Comparison of ENCODE assay signal across 8 mouse cellular contexts in genomic region chr3:85923954-85924945, GRCm38 (mm10). TPM values are rescaled to one million over a fixed set of nuclear protein-coding genes. Genes with fewer than 3 reads are reported as not detected.
DNase-seq lines count a peak whose midpoint lies in the region; TF ChIP-seq lines count a peak whose summit lies in the region.

No protein-coding gene starts in this region.

- no peak; the same call in none of the 2 replicates for TF ChIP-seq CTCF in gastrocnemius, adult 2 months (IDR thresholded peaks at IDR 0.05)

- peak overlapping the region; percentile 8; the same call in 1 of the 2 replicates for H3K27ac ChIP-seq in gastrocnemius, adult 2 months

- intact Hi-C loops in gastrocnemius, adult 2 months (cut with DNase I): loop anchor here (5.0 to 10.0 kb wide), 2 partner anchors 87 to 1009 kb away; no protein-coding TSS in a partner anchor

- DNase-seq in adipocyte (ENCODE audit: low spot score): peak; percentile 82
- DNase-seq in cerebellum, postnatal 4 days (ENCODE audit: low spot score in 2 of 2): peak; percentile 78 to 83
- DNase-seq in gastrocnemius, adult 2 months: peak; percentile 87
- DNase-seq in hindlimb bud, embryonic 11.5 days (ENCODE audit: extremely low spot score, low read depth, low spot score): peak; percentile 62
- DNase-seq in left cerebral cortex, adult 18-20 months (ENCODE audit: low spot score in 2 of 2): peak; percentile 89 to 95
- DNase-seq in mesoderm, embryonic 11.5 days (ENCODE audit: low read depth, low spot score): peak; percentile 85
- DNase-seq in right cerebral cortex, postnatal 4 days: peak; percentile 95
- peak; percentile 69 for DNase-seq in yolk sac, embryonic 10.5 days (ENCODE audit: low spot score)

- peak overlapping the region; percentile 45 for H3K4me3 ChIP-seq in gastrocnemius, adult 2 months

RNA-seq across cellular contexts. Expression of gene Gm37240, which starts 36.9 kb away (rescaled TPM):
- total RNA-seq in gastrocnemius, adult 2 months (2021): 10 to 100 TPM; 34.5 to 37.4 TPM
- total RNA-seq in left cerebral cortex, adult 18-20 months (2021): 1 to 10 TPM in 1 of 2 experiments, not detected in 1; 2.3 TPM

RNA-seq across cellular contexts. Expression of gene Glt28d2, which starts 36.9 kb away (rescaled TPM):
- 1 to 10 TPM; 8.0 to 9.4 TPM for total RNA-seq in gastrocnemius, adult 2 months (2021)
- under 1 TPM; 0.37 to 0.52 TPM for total RNA-seq in left cerebral cortex, adult 18-20 months (2021)

RNA-seq across cellular contexts. Expression of gene Sh3d19, which starts 46.7 kb away (rescaled TPM):
- 10 to 100 TPM; 12.5 to 13.2 TPM for total RNA-seq in gastrocnemius, adult 2 months (2021)
- total RNA-seq in left cerebral cortex, adult 18-20 months (2021): 10 to 100 TPM; 13.4 to 14.1 TPM

Comparison
In these comparisons a context has a peak if more than half of its experiments do, and no peak if none do; other contexts are left out.
1. Peak in every context shown above with its lines: DNase-seq, H3K4me3 ChIP-seq and H3K27ac ChIP-seq.
2. RNA of gene Gm37240, which starts 36.9 kb away (total RNA-seq): 34.5 to 37.4 TPM in gastrocnemius, adult 2 months; 2.3 TPM in left cerebral cortex, adult 18-20 months; every median in the first group is over 10 times any median in the second.
3. RNA of gene Glt28d2, which starts 36.9 kb away (total RNA-seq): 8.0 to 9.4 TPM in gastrocnemius, adult 2 months; 0.37 to 0.52 TPM in left cerebral cortex, adult 18-20 months; every median in the first group is over 4 times any median in the second.